Mouse (Mus musculus) spleen, adult 2 months (tissue): ENCODE measurements around the gene Megf9. TPM values are rescaled to one million over a fixed set of nuclear protein-coding genes. Genes with fewer than 3 reads are reported as not detected.

Source experiments
- DNase-seq, 2 experiments: peaks; one replicate each; pipeline versions ENCODE4 v3.0.0 to v3.0.0-alpha.2; 2012 to 2021; ENCODE audit warnings: low spot score in 2 of 2, low read depth in 1 of 2
- H3K27ac ChIP-seq: fragments of 200-500 bp; 2 replicates; pipeline ENCODE4 v1.5.1; 2012; ENCODE audit warnings: low read length, inconsistent platforms; ENCODE audit not compliant: insufficient read depth
- H3K27me3 ChIP-seq: fragments of 200-500 bp; 2 replicates; pipeline ENCODE4 v1.6.1; 2012; ENCODE audit warnings: mild to moderate bottlenecking, moderate library complexity, low read length, inconsistent platforms; ENCODE audit not compliant: control insufficient read depth, insufficient read depth
- H3K36me3 ChIP-seq: fragments of 200-500 bp; 2 replicates; pipeline ENCODE4 v1.6.1; 2012; ENCODE audit warnings: mild to moderate bottlenecking, low read length, inconsistent platforms; ENCODE audit not compliant: control insufficient read depth, insufficient read depth
- H3K4me1 ChIP-seq: fragments of 200-500 bp; 2 replicates; pipeline ENCODE4 v1.6.1; 2011; ENCODE audit warnings: inconsistent platforms; ENCODE audit not compliant: control insufficient read depth, insufficient read depth, insufficient read length
- H3K4me3 ChIP-seq: fragments of 200-500 bp; 2 replicates; pipeline ENCODE4 v1.5.1; 2011; ENCODE audit warnings: mild to moderate bottlenecking, inconsistent platforms; ENCODE audit not compliant: insufficient read depth, insufficient read length; ENCODE audit errors: extremely low read depth
- CTCF ChIP-seq: fragments of 200-500 bp; IDR thresholded peaks from 2 replicates; pipeline ENCODE4 v1.5.1; 2011; ENCODE audit warnings: mild to moderate bottlenecking, inconsistent platforms; ENCODE audit not compliant: insufficient read depth, insufficient read length, insufficient replicate concordance; ENCODE audit errors: extremely low read depth
- POLR2A ChIP-seq: fragments of 200-500 bp; IDR thresholded peaks from 2 replicates; pipeline ENCODE4 v1.6.1; 2011; ENCODE audit warnings: low read depth, low read length, inconsistent platforms
- WGBS: fragments of 180-500 bp; shearing (Covaris S2); methylation state at CpG from one replicate; pipeline ENCODE4 v1.1.7; 2018; 5-methylcytosine and 5-hydroxymethylcytosine counted together
- polyA plus RNA-seq: library from polyadenylated mRNA; depleted of rRNA; stranded (reverse); fragments of >200 nt; gene quantifications from 2 replicates; pipeline ENCODE4 v1.2.3, GENCODE M21; 2012

The Megf9 gene
- polyA plus RNA-seq, 1 experiment = 4.1 TPM

- no peak for DNase-seq
- no peaks in the 10 kb centered on the region for H3K27me3 ChIP-seq
- 95% methylated on average over 3 of the region's 3 CpGs for WGBS
- H3K36me3 ChIP-seq = no peaks in the 10 kb centered on the region
- TF ChIP-seq CTCF (no peak), POLR2A (no peak)
- H3K27ac ChIP-seq = no peak overlapping the region
- H3K4me1 ChIP-seq = no peaks in the 10 kb centered on the region
- no peak overlapping the region for H3K4me3 ChIP-seq
These were observed 88.0 kb downstream of the Megf9 start for GRCm38 (mm10) chr4:70446774-70447173.

DNA sequence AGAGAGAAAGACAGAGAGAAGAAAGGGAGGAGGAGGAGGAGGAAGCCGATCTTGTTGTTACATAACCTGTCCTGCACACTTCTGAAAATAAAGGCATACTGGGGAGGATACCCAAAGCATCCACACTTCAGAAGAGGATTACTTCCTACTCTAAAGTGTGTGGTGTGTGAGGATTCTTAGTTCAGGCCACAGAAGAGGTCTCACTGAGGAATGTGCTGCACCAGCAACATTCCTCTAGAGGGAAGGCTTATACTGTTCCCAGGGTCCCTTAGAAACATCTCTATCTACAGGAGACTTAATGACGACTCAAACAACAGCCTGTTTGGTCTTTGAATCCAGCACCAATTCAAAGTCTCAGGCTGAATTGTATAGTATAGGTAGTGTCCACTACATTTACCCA is 114.6 kb downstream of the Megf9 start:
- TF ChIP-seq CTCF = no peak
- no peak for TF ChIP-seq POLR2A
- H3K4me1 ChIP-seq = no peaks in the 10 kb centered on the region

DNA sequence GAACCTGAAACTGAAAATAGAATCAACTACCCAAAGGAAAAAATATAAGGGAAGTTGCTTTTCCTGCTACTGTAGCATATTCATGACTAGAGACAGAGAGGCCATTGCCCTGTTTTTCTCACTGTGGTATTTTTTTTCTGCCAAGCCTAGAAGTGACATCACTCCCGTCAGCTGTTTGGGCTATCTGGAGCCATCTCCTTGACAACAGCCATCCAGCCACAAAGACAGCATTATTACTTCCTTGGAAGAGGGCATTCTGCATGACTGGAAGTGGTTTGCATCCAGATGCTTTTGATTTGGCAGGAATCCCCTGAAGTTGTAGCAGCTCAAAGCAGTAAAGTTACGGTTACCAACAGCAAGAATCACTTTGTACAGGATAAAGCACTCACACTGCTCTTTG is 122.7 kb downstream of the Megf9 start:
- no peak for TF ChIP-seq POLR2A
- no peak for TF ChIP-seq CTCF
- no peak for DNase-seq

More for the DNA sequence above, 114.6 kb downstream of the Megf9 start:
- Histone ChIP-seq H3K4me3 (no peak overlapping the region), H3K36me3 (no peaks in the 10 kb centered on the region), H3K27me3 (no peaks in the 10 kb centered on the region), H3K27ac (no peak overlapping the region)
- DNase-seq = no peak
- WGBS = 83% methylated on average over 2 of the region's 2 CpGs

GRCm38 (mm10) chr4:70409994-70410721 is 124.6 kb downstream of the Megf9 start, which contains the start of gene Cdk5rap2:
Gene Cdk5rap2, minus strand, starts transcription at chr4:70410443.
- Histone ChIP-seq H3K27me3 (no peaks in the 10 kb centered on the region), H3K4me3 (peak within 1 kb of the TSS; percentile 76), H3K4me1 (no peaks in the 10 kb centered on the region), H3K36me3 (no peaks in the 10 kb centered on the region), H3K27ac (no peak within 1 kb of the TSS)
- TF ChIP-seq POLR2A (no peak), CTCF (no peak)
- DNase-seq = peak; percentile 89 to 90
- WGBS = under 1% methylated on average over 55 of the region's 55 CpGs

More for the DNA sequence above, 122.7 kb downstream of the Megf9 start:
- no peaks in the 10 kb centered on the region for H3K36me3 ChIP-seq
- H3K27ac ChIP-seq = no peak overlapping the region
- 82% methylated on average over 2 of the region's 2 CpGs for WGBS
- H3K4me3 ChIP-seq = no peak overlapping the region
- no peaks in the 10 kb centered on the region for H3K4me1 ChIP-seq
- H3K27me3 ChIP-seq = no peaks in the 10 kb centered on the region

GRCm38 (mm10) chr4:70409456-70409855 is 125.3 kb downstream of the Megf9 start:
- TF ChIP-seq POLR2A = no peak
- TF ChIP-seq CTCF = no peak
- no peak overlapping the region for H3K4me3 ChIP-seq
- WGBS = 41% methylated on average over 9 of the region's 9 CpGs
- no peaks in the 10 kb centered on the region for H3K36me3 ChIP-seq
- no peak overlapping the region for H3K27ac ChIP-seq
- H3K27me3 ChIP-seq = no peaks in the 10 kb centered on the region
- no peaks in the 10 kb centered on the region for H3K4me1 ChIP-seq
- DNase-seq = no peak

DNA sequence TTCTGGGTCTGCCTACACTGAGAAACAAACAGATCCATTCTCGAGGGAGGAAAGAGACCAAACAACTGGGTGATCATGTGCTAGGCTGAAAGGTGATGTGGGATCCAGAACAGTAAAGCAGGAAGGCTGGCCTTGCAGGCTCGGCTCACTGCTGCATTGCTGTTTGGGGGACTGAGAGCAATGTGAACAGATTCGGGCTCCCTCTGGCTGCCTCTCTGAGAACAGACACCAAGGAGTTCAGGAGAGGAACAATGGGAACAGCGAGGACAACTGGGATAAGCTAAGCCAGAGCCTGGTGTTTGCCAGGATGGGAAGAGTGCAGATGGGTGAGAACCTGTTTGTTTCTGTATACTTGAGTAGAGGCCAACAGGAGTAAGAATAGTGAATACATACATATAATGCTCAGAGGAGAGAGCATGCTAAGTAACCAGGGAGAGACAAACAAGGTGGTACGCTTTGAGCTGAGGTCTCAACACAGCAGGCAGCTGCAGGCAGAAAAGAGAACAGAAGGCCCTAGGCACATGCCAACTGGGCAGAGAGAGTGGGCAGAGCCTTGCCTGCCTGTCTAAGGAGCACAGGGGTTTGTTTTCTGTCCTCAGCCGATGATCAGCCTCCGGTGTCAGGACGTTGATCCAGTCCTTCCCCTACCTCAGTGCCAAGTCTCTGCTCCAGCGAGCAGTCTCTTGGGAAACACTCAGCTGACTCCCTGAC is 132.5 kb downstream of the Megf9 start:
- no peak overlapping the region for H3K4me3 ChIP-seq
- WGBS = 91% methylated on average over 9 of the region's 9 CpGs
- H3K27ac ChIP-seq = no peak overlapping the region
- peaks cover 4% of the 10 kb centered on the region for H3K36me3 ChIP-seq
- no peaks in the 10 kb centered on the region for H3K4me1 ChIP-seq
- no peak for DNase-seq
- TF ChIP-seq CTCF (no peak), POLR2A (no peak)
- no peaks in the 10 kb centered on the region for H3K27me3 ChIP-seq
